Mouse (Mus musculus) liver, postnatal 0 days (tissue): ENCODE measurements at regions not wholly inside any gene's neighbourhood (a gene's known extent, or its start where the extent isn't known, plus 50 kb on each side); places are given as distances from the start of the nearest gene placed in this dataset.

ENCODE experiments used
- CTCF ChIP-seq: sonication (generic); IDR thresholded peaks from 2 replicates; pipeline ENCODE4 v1.5.1; 2016; ENCODE audit warnings: antibody characterized with exemption, low read depth
- EP300 ChIP-seq: IDR thresholded peaks from 2 replicates; pipeline ENCODE4 v1.6.1; 2016; ENCODE audit warnings: antibody characterized with exemption, low read depth, mild to moderate bottlenecking

- TF ChIP-seq EP300: no peak
- TF ChIP-seq CTCF: no peak
These were observed 1000.7 kb downstream of the Ttll7 start for GRCm38 (mm10) chr3:147852830-147853229.
